Mouse (Mus musculus): ENCODE results near the gene Ptrh2.

Ptrh2 gene

GRCm38 (mm10) chr11:86683395-86684125 lies at the start of gene Ptrh2, which contains the start of gene Vmp1:
Gene Ptrh2, plus strand, starts transcription at chr11:86683985.
Gene Vmp1, minus strand, starts transcription at chr11:86683836.
- DNase-seq: peak; percentile 93

GRCm38 (mm10) chr11:86634396-86634795 lies 49.4 kb upstream of the Ptrh2 start:
- DNase-seq: no peak

- no peak for DNase-seq
Observed at GRCm38 (mm10) chr11:86637697-86638096, 46.1 kb upstream of the Ptrh2 start.

GRCm38 (mm10) chr11:86641714-86642113 lies 42.1 kb upstream of the Ptrh2 start:
- no peak for DNase-seq

- DNase-seq: no peak
Observed at GRCm38 (mm10) chr11:86644553-86644952, 39.2 kb upstream of the Ptrh2 start.

GRCm38 (mm10) chr11:86646136-86646834 lies 37.5 kb upstream of the Ptrh2 start:
- no peak for DNase-seq

GRCm38 (mm10) chr11:86646885-86647459 lies 36.8 kb upstream of the Ptrh2 start:
- DNase-seq: no peak

GRCm38 (mm10) chr11:86647706-86648447 lies 35.9 kb upstream of the Ptrh2 start:
- DNase-seq: no peak

GRCm38 (mm10) chr11:86649542-86649941 lies 34.2 kb upstream of the Ptrh2 start:
- no peak for DNase-seq

- no peak for DNase-seq
Observed at GRCm38 (mm10) chr11:86650676-86651075, 33.1 kb upstream of the Ptrh2 start.

GRCm38 (mm10) chr11:86652578-86652979 lies 31.2 kb upstream of the Ptrh2 start:
- DNase-seq: no peak

- DNase-seq: no peak
Observed at GRCm38 (mm10) chr11:86653446-86653845, 30.3 kb upstream of the Ptrh2 start.

GRCm38 (mm10) chr11:86654096-86654495 lies 29.7 kb upstream of the Ptrh2 start:
- no peak for DNase-seq

- no peak for DNase-seq
Observed at GRCm38 (mm10) chr11:86655671-86656070, 28.1 kb upstream of the Ptrh2 start.

- DNase-seq: no peak
Observed at GRCm38 (mm10) chr11:86656849-86657567, 26.8 kb upstream of the Ptrh2 start.

GRCm38 (mm10) chr11:86657863-86658262 lies 25.9 kb upstream of the Ptrh2 start:
- no peak for DNase-seq

- no peak for DNase-seq
Observed at GRCm38 (mm10) chr11:86662986-86663895, 20.5 kb upstream of the Ptrh2 start.

GRCm38 (mm10) chr11:86663977-86664376 lies 19.8 kb upstream of the Ptrh2 start:
- no peak for DNase-seq

- no peak for DNase-seq
Observed at GRCm38 (mm10) chr11:86664406-86664805, 19.4 kb upstream of the Ptrh2 start.

GRCm38 (mm10) chr11:86667553-86667952 lies 16.2 kb upstream of the Ptrh2 start:
- DNase-seq: no peak

- DNase-seq: no peak
Observed at GRCm38 (mm10) chr11:86668169-86668568, 15.6 kb upstream of the Ptrh2 start.
